Mouse (Mus musculus) adrenal gland, postnatal 4 days (tissue): ENCODE results near the gene Ndufs5. TPM values are rescaled to one million over a fixed set of nuclear protein-coding genes. Genes with fewer than 3 reads are reported as not detected.
A peak's percentile ranks its signal among the peaks of the same experiment; 100 is the strongest.

Experiments used
- DNase-seq, 2 experiments: peaks; one replicate each; pipeline ENCODE4 v3.0.0; 2021 to 2022; ENCODE audit warnings: low spot score in 2 of 2, mixed read lengths in 2 of 2
- long read RNA-seq, 2 experiments: library from polyadenylated mRNA; stranded (forward); transcript quantifications; one replicate each; pipeline ENCODE4 v2.0.0; 2021
- total RNA-seq, 2 experiments: library from RNA; stranded (reverse); gene quantifications; 2 replicates each; pipeline ENCODE4 v1.2.3; 2021

Gene Ndufs5
- total RNA-seq = 100 to 1,000 TPM; 170 to 195 TPM
- long read RNA-seq, experiment 1, transcript Ndufs5-201 (3 exons, 525 nt) = major isoform, 108 of 120 reads
- long read RNA-seq, experiment 1, partial matches to known transcripts = 0 of 120 reads
- long read RNA-seq, experiment 1, other reads (novel, unspliced or antisense) = 8 of 120 reads
- long read RNA-seq, experiment 2, transcript Ndufs5-201 (3 exons, 525 nt) = major isoform, 63 of 82 reads
- long read RNA-seq, experiment 2, partial matches to known transcripts = 0 of 82 reads
- long read RNA-seq, experiment 2, other reads (novel, unspliced or antisense) = 18 of 82 reads

- peak; percentile 84 to 87 for DNase-seq
These were observed at the start of gene Ndufs5 for GRCm38 (mm10) chr4:123717574-123718433. Gene Ndufs5 (minus strand): TSS chr4:123718202.

- DNase-seq = no peak
These were observed 47.1 kb upstream of the Ndufs5 start for GRCm38 (mm10) chr4:123765071-123765470.

GRCm38 (mm10) chr4:123758306-123758705 is 40.3 kb upstream of the Ndufs5 start:
- no peak for DNase-seq

- DNase-seq = no peak
These were observed 32.8 kb upstream of the Ndufs5 start for GRCm38 (mm10) chr4:123750707-123751312.

- peak; percentile 97 for DNase-seq
These were observed 32.2 kb upstream of the Ndufs5 start, which contains the start of gene Akirin1 for GRCm38 (mm10) chr4:123750152-123750651. Gene Akirin1 (minus strand): TSS chr4:123750345.

- DNase-seq = peak; percentile 12 to 13
These were observed 31.6 kb upstream of the Ndufs5 start for GRCm38 (mm10) chr4:123749484-123750130.

- no peak for DNase-seq
These were observed 30.9 kb upstream of the Ndufs5 start for GRCm38 (mm10) chr4:123748726-123749415.

GRCm38 (mm10) chr4:123745221-123745775 is 27.3 kb upstream of the Ndufs5 start:
- no peak for DNase-seq

- no peak for DNase-seq
These were observed 24.9 kb upstream of the Ndufs5 start for GRCm38 (mm10) chr4:123742891-123743290.

- DNase-seq = no peak
These were observed 20.7 kb upstream of the Ndufs5 start for GRCm38 (mm10) chr4:123738708-123739107.

GRCm38 (mm10) chr4:123733532-123733931 is 15.5 kb upstream of the Ndufs5 start:
- DNase-seq = no peak

- DNase-seq = no peak
These were observed 14.9 kb upstream of the Ndufs5 start for GRCm38 (mm10) chr4:123732921-123733320.

GRCm38 (mm10) chr4:123732163-123732910 is 14.3 kb upstream of the Ndufs5 start:
- no peak for DNase-seq

- no peak for DNase-seq
These were observed 3.8 kb upstream of the Ndufs5 start for GRCm38 (mm10) chr4:123721761-123722160.

- no peak for DNase-seq
These were observed 405 bp upstream of the Ndufs5 start for GRCm38 (mm10) chr4:123718434-123718780.

GRCm38 (mm10) chr4:123712431-123712830 is 5.6 kb downstream of the Ndufs5 start:
- no peak for DNase-seq

- DNase-seq = no peak
These were observed 10.7 kb downstream of the Ndufs5 start for GRCm38 (mm10) chr4:123707340-123707739.

- DNase-seq = no peak
These were observed 12.7 kb downstream of the Ndufs5 start for GRCm38 (mm10) chr4:123705340-123705739.

GRCm38 (mm10) chr4:123693384-123693783 is 24.6 kb downstream of the Ndufs5 start:
- no peak for DNase-seq
